Mouse (Mus musculus) skeletal muscle tissue, postnatal 0 days (tissue): Measurements from ENCODE around the gene Eif3j1. TPM values are rescaled to one million over a fixed set of nuclear protein-coding genes. Genes with fewer than 3 reads are reported as not detected.

Experiments
- microRNA-seq, 2 experiments: library from miRNA; unstranded; fragments of <30 nt; microRNA quantifications; one replicate each; pipeline ENCODE4; 2016
- polyA plus RNA-seq: library from polyadenylated mRNA; unstranded; fragments of >200 nt; fragmentation: Nextera tagmentation; extraction: Ambion mirVana; gene quantifications from 2 replicates; pipeline ENCODE4 v1.2.1, GENCODE M21; 2015

The Eif3j1 gene
- 11.5 and 13.1 TPM in 2 replicates for polyA plus RNA-seq

GRCm38 (mm10) chr2:122027862-122028755 is at the start of gene Eif3j1:
Eif3j1 (plus strand) TSS chr2:122028546.

Small RNA genes within 50 kb of the gene (microRNA-seq; reads per million reads assigned to microRNA genes)
- gene Gm47314: 0 to 0.20 reads per million in 2 experiments

Other genes starting within 250 kb of the Eif3j1 start
- gene Frmd5, start 221.5 kb upstream of the Eif3j1 start, polyA plus RNA-seq: 0.37 and 0.38 TPM in 2 replicates
- gene Casc4, start 161.6 kb upstream of the Eif3j1 start, polyA plus RNA-seq: 17.6 and 18.0 TPM in 2 replicates
- gene Ctdspl2, start 72.5 kb upstream of the Eif3j1 start, polyA plus RNA-seq: 23.8 and 26.4 TPM in 2 replicates
- gene Mageb3, start 72.5 kb upstream of the Eif3j1 start, polyA plus RNA-seq: 0.15 and 0.21 TPM in 2 replicates
- 3.0 and 3.1 TPM in 2 replicates for gene Spg11, start 89.8 kb downstream of the Eif3j1 start, polyA plus RNA-seq
- 403 and 586 TPM in 2 replicates for gene B2m, start 119.1 kb downstream of the Eif3j1 start, polyA plus RNA-seq
- not detected in 2 replicates for gene Trim69, start 132.2 kb downstream of the Eif3j1 start, polyA plus RNA-seq
- gene Patl2, start 157.6 kb downstream of the Eif3j1 start, polyA plus RNA-seq: 0.05 TPM in 1 of 2 replicates, not detected in the other
- gene Terb2, start 157.7 kb downstream of the Eif3j1 start, polyA plus RNA-seq: not detected in 2 replicates
- gene Sord, start 206.2 kb downstream of the Eif3j1 start, polyA plus RNA-seq: 13.8 and 13.9 TPM in 2 replicates